Mouse (Mus musculus): Measurements from ENCODE around the gene Agbl4.

DNA sequence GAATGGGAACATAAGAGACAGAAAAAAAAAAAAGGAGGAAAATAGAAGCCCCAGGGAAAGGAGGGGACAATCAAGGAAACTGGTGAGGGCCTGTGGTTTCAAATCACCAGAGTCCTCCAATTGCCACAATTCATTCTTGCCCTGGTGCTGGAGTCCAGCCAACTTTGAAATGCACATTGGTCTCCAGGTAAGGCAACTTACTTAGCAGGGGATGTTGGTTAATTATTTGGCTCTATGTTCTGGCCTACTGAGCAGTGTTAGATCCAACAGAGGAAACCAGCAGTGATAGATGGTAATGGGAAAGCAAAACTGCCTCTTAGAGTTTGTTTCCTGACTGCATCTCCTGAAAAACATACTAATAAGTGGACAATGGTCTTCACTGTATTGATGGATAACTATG lies 979.7 kb downstream of the Agbl4 start:
- TF ChIP-seq CHD2 (IDR thresholded peaks at IDR 0.05; ENCODE audit: low read depth, low read length), result no peak
- no peak for TF ChIP-seq HCFC1 (IDR thresholded peaks at IDR 0.05; ENCODE audit: borderline replicate concordance, insufficient read depth, low read length)
- TF ChIP-seq ZC3H11A (IDR thresholded peaks at IDR 0.05; ENCODE audit: borderline replicate concordance, low read depth, low read length), result no peak
- no peak for TF ChIP-seq MAFK (IDR thresholded peaks at IDR 0.05; ENCODE audit: insufficient read depth, low read depth, low read length)

Data from ES-E14 (cell line).